Mouse (Mus musculus) ovary, adult 18-20 months (tissue): ENCODE measurements around the gene 1700024P04Rik.
"Not testable (repeated sequence)": the region's sequence is repeated elsewhere in the genome, so short reads cannot be mapped to it uniquely, and the experiment has no call there.

Experiments
- DNase-seq: peaks from one replicate; pipeline ENCODE4 v3.0.0; 2022; ENCODE audit warnings: low spot score, mixed read lengths

Gene 1700024P04Rik

GRCm38 (mm10) chr13:98984465-98984864 is at the start of gene 1700024P04Rik:
TSS of gene 1700024P04Rik (minus strand) at chr13:98984565.
- DNase-seq: no peak

- no peak for DNase-seq
Observed at GRCm38 (mm10) chr13:99031223-99032216, 47.2 kb upstream of the 1700024P04Rik start.

DNA sequence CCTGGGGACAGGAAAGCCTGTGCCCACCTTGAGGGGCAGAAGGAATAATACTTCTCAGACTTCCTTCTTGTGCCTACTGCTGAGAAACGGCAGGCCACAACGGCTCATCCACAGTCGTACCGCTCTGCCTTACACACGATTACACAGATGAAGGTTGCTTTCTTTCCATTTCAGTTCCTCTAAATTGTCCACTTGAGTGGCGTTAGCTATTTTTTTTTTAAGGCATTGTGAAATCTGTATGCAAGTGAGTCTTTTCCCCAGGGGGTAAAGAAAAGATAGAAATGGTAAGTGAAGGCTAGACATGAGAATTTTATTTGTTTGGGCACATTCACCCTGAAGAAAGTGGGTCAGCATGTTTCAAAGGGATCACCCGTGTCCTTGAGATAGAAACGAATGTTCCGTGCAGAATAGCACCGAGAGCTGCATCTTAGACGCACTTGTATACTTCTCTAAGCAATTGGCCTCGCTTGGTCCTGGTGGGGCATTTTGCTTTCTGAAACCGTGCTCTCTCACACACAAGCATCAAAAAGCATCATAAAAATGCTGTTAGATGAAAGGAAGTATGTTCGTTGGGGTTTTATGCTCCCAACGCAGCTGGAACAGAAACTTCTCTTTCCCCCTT is 46.3 kb upstream of the 1700024P04Rik start:
- DNase-seq: no peak

DNA sequence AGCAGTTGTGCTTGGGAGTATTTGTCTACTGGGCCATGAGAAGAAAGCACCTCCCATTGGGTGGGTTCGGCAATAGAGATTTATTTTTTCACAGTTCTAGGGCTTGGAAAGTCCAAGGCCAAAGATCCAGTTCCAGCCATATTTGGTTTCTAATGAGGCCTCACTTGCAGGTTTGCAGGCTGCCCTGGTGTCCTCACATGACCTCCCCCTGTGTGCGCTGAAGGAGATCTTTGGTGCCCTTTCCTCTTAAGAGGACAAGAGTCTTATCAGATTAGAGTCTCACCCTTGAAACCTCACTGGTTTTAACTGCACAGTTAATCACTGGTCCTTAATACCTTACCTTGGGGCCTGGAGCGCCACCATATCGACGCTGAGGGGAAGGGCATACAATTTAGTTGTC is 40.9 kb upstream of the 1700024P04Rik start:
- DNase-seq: no peak

DNA sequence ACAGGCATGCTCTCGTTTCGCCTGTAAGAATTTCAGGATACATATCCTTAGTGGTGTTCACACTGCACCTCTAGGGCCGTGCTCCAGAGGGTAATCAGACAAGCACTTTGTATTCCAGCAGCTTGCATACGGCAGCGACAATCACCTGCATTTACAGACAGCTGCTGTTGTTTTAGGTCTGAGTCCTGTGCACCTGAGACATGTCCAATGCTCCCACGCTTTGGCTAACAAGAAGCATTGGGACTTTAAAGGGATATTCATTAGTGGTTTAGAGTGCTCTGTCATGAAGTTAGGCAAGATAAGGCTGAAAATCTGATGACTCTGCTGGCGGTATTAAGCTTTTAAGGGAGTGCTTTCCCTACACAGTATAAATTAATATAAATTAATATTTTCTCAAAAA is 37.7 kb upstream of the 1700024P04Rik start:
- DNase-seq: no peak

GRCm38 (mm10) chr13:99021181-99021580 is 36.8 kb upstream of the 1700024P04Rik start:
- no peak for DNase-seq

GRCm38 (mm10) chr13:99019831-99020669 is 35.7 kb upstream of the 1700024P04Rik start:
- DNase-seq: peak; percentile 15

DNA sequence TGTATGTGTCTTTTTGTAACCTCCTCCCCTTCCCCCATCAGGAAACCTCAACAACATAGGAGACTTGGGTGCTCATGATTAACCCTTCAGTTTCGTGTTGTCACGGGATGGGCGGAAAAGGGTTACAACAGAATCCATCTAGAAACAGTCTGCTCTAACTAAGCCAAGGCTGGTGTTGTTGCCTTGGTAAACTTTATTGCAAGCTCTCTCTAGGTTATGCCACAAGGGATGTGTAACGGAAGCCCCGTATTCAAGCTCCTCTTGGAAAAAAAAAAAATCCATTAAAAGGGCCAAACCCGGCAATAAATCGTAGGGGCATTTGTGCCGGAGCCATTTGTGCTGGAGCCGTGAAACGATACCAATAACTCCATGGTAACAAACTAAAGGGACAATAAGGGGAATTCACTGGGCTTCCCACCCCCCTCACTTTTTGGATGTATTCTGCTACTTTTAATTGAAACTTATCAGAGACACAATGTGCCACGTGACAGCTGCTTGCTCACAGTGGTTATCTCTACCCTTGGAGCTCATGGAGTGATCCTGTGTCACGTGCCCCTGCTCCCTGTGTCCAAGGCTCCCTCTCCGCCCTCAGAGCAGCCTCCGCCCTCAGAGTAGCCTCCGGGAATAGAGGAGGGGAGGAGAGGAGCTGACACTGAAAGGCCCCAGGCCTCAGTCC is 34.3 kb upstream of the 1700024P04Rik start:
- DNase-seq: peak; percentile 79

GRCm38 (mm10) chr13:99016696-99017095 is 32.3 kb upstream of the 1700024P04Rik start:
- no peak for DNase-seq

DNA sequence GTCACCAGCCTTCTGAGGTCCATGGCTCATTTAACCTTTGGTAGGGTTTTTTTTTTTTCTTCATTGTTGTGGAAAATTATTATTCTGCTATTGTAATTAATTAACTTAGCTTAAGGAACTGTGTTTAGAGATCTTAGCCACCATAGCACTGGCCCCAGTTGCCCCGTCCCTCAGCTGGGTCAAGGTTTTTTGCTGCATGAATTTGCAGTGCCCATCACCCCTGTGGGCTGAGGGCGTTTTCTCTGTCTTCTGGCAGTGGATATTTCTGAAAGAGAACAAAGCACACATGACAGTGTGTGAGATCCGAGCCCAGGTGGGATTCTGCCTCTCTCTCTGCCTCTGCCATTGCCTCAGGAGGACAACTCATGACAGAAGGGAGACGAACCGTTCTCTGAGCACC is 28.5 kb upstream of the 1700024P04Rik start:
- no peak for DNase-seq

GRCm38 (mm10) chr13:99008013-99008412 is 23.6 kb upstream of the 1700024P04Rik start:
- DNase-seq: no peak

GRCm38 (mm10) chr13:99006389-99007099 is 22.2 kb upstream of the 1700024P04Rik start:
- no peak for DNase-seq

GRCm38 (mm10) chr13:99001652-99002051 is 17.3 kb upstream of the 1700024P04Rik start:
- DNase-seq: not testable (repeated sequence)

- DNase-seq: no peak
Observed at GRCm38 (mm10) chr13:98997025-98997424, 12.7 kb upstream of the 1700024P04Rik start.

DNA sequence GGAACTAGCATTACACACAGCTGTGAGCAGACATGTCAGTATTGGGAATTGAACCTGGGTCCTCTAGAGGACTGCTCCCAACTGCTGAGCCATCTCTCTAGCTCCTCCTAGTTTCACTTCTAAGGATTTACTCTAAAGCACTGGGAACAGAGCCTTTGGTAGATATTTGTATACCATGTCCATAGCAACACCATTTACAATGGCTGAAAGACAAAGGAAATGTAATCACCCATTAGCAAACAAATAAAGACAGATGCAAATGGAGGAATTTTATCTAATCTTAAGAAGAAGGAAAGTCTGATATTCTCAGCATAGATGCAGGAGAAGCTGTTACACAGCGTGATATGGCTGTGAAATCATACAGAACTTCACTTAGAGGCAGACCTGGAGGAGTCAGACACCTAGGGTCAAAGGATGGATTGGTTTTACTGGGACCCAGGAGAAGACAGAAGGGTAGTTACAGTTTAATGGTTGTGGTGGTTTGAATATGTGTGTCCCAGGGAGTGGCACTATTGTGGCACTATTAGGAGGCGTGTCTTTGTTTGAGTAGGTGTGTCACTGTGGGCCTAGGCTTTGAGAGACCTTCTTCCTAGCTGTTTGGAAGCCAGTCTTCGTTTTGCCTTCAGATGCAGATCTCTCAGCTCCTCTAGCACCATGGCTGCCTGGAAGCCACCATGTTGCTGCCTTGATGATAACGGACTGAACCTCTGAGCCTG is 7.1 kb downstream of the 1700024P04Rik start:
- DNase-seq: no peak

- DNase-seq: not testable (repeated sequence)
Observed at GRCm38 (mm10) chr13:98976022-98976421, 8.3 kb downstream of the 1700024P04Rik start.

DNA sequence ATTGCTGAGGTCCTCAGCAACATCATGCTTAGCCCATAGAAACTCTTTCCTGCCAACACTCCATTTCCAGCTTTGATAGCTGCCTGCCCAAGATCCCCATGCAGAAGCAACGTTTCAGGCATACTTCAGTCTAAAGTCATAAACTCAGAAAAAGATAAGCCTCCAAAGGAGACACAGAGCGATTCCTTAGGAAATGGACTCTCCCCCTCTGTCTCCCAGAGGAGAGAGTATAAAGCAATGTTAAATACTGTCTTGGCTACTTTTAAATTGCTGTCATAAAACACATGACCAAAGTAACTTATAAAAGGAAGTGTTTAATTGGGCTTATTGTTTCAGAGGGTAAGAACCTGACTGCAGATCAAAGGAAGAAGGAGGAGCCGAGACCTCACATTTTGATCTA is 12.3 kb downstream of the 1700024P04Rik start:
- no peak for DNase-seq

GRCm38 (mm10) chr13:98971641-98972040 is 12.7 kb downstream of the 1700024P04Rik start:
- peak; percentile 12 for DNase-seq

DNA sequence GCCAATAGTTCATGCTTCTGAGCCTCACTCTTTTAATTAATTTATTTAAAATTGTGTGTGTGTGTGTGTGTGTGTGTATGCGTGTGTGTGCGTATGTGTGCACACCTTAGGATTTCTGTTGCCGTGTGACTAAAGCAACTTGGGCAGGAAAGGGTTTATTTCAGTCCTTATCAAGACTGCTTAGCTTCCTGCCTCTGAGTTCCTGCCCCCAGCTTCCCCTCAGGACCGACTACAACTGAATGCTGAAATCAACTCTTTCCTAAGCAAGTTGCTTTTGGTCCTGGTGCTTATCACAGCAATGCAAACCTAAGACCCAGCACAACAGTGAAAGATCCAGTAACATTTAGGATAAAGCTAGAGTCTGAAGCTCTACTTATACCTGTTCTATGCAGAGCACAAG is 15.8 kb downstream of the 1700024P04Rik start:
- DNase-seq: no peak

DNA sequence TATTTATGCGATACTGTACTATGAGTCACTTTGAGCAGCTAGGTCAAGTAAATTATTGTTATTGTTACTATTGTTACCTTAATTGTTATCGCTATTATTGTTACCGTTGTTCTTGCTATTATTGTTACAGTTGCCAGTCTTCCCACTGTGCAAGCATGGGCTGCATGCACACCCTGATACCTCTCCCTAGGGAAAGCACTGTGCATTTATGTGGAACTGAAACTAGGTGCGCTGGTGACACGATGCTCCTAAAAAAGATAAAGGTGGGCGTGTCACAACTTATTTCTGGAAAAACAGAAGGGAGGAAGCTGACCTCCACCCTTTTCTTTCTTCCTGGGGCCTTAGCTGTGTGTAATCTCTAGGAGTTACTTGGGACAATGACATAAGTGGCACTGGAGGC is 16.4 kb downstream of the 1700024P04Rik start:
- DNase-seq: no peak
